Mouse (Mus musculus) cerebellum, adult 2 months (tissue): ENCODE results near the gene Gm14399.
"Not testable (repeated sequence)": the region's sequence is repeated elsewhere in the genome, so short reads cannot be mapped to it uniquely, and the experiment has no call there.

Experiments
- CTCF ChIP-seq: fragments of 200-500 bp; IDR thresholded peaks from 2 replicates; pipeline ENCODE4 v1.5.1; 2011; ENCODE audit warnings: low read depth, mild to moderate bottlenecking, control low read depth, low read length, moderate library complexity, borderline replicate concordance; ENCODE audit not compliant: insufficient read depth
- POLR2A ChIP-seq: fragments of 200-500 bp; IDR thresholded peaks from 2 replicates; pipeline ENCODE4 v1.6.1; 2011; ENCODE audit warnings: low read length, control low read depth, borderline replicate concordance; ENCODE audit not compliant: insufficient read depth

GRCm38 (mm10) chr2:175141993-175142295 lies at the start of gene Gm14399:
- not testable (repeated sequence) for TF ChIP-seq CTCF, POLR2A
